Mouse (Mus musculus): ENCODE data around the gene Gins2. TPM values are rescaled to one million over a fixed set of nuclear protein-coding genes. Genes with fewer than 3 reads are reported as not detected.

Gins2 gene
- total RNA-seq, 1 experiment from 2014 or later: 22.9 TPM

DNA sequence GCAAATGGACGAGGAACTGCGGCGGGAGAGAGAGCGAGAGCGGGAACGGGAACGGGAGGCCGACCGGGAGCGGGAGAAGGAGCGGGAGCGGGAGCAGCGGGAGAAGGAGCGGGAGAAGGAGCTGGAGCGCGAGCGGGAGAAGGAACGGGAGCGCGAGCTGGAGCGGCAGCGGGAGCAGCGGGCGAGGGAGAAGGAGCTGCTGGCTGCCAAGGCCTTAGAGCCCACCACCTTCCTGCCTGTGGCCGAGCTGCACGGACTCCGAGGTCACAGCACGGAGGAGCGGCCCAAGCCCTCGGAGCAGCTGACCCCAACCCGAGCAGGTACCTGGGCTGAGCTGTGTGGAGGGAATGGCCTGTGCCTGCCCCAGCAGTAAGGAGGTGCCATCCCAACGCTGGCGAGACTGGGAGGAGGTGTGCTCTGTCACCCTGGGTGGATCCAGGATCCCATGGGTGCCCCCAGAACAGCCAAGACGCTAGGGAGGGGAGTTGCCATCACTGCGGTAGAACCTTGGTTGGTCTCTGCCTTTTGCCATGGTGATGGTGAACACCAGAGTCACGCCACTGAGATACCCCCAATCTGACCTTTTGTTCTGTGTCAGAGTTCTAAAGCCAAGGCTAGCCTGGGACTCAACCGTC is 20.8 kb downstream of the Gins2 start:
- ATAC-seq (replicated peaks; ENCODE audit: low read depth, poor library complexity, severe bottlenecking): no peak

DNA sequence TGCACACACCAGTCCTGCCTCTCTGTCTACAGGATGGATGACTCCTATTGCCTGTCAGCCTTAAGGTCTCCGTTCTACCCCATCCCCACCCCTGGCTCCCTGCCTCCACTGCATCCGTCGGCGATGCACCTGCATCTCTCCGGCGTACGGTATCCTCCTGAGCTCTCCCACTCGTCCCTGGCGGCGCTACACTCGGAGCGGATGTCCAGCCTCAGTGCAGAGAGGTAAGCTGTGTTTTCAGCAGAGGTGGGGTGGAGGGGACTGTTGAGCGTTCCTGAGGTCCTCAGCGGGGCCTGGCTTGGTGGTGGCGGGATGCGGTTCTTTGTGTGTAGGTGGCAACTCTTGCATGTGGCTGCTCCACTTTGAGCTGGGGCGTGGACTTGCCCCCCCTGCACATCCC is 21.4 kb downstream of the Gins2 start:
- no peak for ATAC-seq (replicated peaks; ENCODE audit: low read depth, poor library complexity, severe bottlenecking)

DNA sequence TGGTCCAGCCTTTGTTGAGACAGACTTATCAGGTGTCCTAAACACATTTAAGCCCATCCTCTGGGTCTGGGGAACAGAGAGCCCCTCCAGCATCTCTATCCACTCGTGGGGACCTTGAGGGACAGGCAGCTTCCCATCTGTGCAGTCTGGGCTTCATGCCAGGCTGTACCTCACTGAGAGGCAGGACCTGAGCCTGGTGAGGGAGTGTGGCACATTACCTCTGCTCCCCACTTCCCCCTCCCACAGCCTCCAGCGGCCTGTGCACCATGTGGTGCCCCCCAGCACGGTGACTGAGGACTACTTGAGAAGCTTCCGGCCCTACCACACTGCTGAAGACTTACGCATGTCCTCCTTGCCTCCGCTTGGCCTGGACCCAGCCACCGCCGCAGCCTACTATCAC is 22.4 kb downstream of the Gins2 start:
- ATAC-seq (replicated peaks; ENCODE audit: low read depth, poor library complexity, severe bottlenecking): no peak

DNA sequence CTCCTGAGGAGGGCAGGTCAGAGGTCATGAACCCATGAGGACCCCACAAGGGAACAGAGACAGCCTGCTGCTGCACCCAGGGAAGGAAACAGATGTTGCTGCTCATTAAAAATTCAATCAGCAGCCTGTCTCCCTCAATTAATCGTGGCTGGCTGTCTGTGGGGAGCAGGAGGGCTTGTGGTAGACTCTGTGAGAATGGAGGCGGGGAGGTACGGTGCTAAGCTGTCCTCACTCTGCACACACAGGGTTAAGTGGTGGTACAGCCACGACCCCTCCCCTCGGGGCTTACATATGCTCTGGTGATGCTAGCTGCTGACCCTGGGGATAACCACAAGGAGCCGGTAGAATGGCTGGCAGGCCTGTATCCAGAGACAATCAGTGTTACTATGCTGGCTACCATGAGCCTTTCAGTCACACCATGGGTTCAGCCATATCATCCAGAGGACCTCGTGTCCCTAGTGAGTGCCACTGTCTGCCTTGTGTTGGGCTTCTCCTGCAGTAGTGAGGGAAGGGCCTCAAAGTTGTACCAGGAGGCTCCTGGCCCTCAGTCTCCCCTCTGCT is 23.9 kb downstream of the Gins2 start:
- ATAC-seq (replicated peaks; ENCODE audit: low read depth, poor library complexity, severe bottlenecking): no peak

DNA sequence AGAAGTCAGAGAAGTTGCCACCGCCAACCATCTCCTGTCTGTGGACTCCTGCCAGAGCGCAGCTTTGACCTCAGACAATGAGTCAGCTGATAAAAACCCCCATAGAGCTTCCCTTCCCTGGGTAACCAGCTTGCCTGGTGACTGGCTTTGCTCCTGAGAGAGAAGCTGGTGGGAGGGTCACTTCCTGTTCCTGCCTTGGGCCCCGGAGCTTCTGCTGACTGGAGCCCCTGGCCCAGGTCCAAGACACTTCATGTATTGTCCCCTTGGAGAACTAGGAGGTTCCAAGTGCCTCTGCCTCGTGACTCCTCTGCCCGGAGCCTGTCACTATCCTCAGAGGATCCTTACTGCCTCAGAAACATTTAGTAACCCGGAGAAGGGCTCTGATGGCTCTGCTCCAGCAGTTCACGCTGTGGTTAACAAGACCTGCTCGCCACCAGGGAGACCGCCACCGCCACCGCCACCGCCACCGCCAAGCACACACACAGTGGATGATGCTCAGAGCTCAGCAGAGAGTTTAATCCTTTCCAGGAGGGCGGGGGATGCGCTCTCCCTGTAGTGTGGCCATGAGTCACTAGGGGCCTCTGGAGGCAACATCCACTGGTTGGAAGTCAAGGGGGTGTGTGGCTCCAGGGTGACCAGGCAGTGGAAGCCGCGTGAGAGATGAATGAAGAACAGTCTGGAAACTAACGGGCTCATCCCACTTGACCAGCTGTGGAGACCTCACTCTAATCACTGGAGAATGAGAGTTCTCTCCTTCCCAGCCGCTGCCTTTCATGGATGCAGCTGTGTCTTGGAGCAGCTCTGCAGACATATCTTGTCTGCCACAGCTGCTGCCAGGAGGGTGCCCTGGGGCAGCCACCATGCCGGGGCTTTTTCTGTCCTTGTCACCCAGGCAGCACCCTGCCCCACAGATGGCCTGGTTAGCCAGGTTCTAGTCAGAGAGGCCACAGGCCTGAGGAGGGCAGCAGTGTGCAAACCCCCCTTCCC is 25.0 kb downstream of the Gins2 start:
- peak; percentile 81 for ATAC-seq (replicated peaks; ENCODE audit: low read depth, poor library complexity, severe bottlenecking)

DNA sequence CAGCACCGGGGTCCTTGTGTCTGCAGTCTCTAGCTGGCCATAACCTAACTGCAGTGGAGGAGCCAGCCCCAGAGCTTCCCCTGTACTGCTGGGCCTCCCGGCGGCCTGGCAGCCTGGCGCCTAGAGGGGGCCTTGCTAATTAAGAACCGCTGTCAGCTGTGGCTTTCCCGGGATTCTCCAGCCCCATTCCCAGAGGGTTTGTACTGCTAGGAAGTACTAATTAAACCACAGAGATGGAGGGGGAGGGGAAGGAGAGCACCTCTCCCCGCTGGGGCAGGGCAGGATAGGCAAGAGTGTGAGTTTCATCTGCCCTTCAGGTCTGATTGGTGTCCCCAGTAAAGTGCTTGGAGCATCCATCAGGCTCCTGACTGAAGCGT is 25.8 kb downstream of the Gins2 start:
- ATAC-seq (replicated peaks; ENCODE audit: low read depth, poor library complexity, severe bottlenecking): no peak

DNA sequence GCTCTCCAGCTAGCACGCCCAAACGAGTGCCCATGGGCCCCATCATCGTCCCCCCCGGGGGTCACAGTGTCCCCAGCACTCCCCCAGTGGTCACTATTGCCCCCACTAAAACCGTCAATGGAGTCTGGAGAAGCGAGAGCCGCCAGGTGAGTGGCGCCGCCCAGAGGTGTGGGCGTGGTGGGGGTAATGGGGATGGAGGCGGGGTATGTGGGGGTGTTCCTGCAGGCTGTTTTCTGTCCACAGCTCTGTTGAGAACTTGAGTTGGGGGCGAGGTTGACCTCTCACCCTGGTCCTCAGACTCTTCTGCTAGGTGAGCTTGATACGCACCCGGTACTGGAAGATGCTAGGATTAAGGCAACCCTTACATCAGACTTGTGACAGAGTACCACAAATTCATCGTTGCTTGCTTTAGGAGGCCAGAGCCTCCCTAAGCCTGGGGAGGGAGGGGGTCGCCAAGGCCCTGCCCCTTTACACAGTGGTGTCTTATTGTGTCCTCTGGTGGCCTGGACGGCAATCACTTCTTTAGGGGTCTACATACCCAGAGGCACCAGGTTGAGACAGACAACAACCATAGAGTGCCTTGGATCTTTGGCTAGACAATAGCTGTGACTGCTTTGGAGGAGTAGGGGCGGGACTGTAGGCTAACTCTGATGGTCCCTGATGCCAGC is 26.3 kb downstream of the Gins2 start:
- no peak for ATAC-seq (replicated peaks; ENCODE audit: low read depth, poor library complexity, severe bottlenecking)

DNA sequence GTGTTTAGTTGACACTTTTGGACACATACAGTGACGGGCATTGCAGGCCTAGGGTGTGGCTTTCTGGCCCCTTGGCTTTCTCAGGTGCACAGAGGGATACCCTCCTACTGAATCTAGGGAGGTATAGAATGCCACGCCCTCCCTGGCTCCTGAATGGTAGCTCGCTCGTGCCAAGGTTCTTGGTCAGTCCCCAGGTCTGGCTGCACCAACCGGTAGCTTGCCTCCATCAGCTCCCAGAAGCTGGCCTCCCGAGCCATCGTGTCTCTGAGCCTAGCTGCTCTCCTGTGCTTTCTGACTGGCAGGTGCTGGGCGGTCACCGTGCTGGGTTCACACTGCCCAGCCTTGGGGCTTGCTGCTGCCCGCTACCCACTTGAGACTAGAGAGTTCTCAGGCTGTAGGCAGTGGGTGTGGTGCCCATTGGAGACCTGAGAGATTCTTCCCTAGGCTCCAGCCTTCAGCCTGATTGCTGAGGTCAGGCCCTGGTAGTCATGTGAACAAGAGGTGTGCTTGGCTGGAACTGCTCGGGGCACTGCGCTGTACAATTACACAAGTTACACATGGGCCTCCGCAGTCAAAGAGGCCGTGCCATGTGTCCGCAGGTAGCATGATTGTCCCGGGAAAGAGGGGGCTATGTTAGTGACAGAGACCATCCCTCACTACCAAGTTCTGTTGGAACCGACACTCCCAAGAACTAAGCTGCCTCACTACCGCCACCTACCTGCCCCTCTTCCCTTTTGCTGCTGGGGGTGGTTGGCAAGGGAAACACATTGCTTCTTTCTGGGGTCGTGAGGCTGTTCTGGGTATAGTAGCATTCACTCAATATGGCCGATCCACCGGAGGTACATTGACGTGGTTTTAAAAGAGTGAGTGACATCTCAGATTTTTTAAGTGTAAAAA is 27.3 kb downstream of the Gins2 start:
- no peak for ATAC-seq (replicated peaks; ENCODE audit: low read depth, poor library complexity, severe bottlenecking)

DNA sequence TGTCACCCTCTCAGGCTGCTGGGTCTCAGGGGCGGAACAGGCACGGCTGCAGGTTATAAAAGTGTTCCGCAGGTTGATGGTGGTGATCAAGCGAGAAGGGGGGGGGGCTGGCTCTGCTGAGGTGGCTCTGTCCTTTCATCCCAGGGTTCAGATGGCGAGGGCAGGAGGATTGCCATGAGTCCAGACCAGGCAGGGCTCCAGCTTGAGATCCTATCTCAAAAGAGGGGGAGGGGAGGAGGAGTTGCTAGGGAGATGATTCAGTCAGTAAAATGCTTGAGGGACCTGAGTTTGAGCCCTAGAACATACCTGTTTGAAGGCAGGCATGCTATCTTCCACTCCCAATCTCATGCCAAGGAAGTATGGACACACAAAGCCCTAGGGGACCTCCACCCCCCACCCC is 28.6 kb downstream of the Gins2 start:
- ATAC-seq (replicated peaks; ENCODE audit: low read depth, poor library complexity, severe bottlenecking): no peak

DNA sequence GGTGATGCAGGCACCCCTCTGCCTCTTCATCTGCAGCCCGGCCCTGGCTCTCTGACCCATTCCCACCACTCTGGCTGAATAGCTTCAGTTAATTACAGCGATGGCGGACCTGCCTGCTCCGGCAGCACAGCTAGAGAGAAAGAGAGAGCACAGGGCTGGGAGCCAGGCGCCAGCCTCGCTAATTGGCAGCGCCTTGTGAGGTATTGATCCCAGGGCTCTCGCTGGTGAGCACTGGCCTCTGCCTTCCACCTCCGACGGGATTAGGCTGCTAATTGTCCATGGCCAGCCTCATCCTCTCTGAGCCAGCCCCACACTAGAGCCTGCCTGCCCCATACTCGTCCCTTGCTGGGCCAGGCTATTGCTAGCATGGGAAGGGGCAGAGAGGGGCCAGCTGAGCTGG is 29.4 kb downstream of the Gins2 start:
- ATAC-seq (replicated peaks; ENCODE audit: low read depth, poor library complexity, severe bottlenecking): no peak

DNA sequence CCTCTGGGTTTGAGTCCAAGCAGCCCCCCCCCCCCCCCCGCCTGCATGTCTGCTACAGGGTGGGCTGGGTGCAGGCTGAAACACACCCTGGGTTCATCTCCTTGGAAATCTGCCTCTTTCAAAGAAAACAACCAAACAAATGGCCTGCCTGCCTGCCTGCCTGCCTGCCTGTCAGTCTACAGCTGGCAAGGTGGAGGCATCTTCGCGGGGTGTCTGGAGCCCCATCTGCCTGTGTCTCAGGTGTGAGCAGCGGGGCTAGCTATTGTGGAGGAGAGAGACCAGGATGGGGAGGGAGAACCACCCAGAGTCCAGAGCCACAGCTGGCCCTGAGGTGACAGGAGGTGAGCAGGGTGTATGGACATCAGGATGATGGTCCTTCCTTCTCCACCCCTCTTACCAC is 30.9 kb downstream of the Gins2 start:
- ATAC-seq (replicated peaks; ENCODE audit: low read depth, poor library complexity, severe bottlenecking): no peak

DNA sequence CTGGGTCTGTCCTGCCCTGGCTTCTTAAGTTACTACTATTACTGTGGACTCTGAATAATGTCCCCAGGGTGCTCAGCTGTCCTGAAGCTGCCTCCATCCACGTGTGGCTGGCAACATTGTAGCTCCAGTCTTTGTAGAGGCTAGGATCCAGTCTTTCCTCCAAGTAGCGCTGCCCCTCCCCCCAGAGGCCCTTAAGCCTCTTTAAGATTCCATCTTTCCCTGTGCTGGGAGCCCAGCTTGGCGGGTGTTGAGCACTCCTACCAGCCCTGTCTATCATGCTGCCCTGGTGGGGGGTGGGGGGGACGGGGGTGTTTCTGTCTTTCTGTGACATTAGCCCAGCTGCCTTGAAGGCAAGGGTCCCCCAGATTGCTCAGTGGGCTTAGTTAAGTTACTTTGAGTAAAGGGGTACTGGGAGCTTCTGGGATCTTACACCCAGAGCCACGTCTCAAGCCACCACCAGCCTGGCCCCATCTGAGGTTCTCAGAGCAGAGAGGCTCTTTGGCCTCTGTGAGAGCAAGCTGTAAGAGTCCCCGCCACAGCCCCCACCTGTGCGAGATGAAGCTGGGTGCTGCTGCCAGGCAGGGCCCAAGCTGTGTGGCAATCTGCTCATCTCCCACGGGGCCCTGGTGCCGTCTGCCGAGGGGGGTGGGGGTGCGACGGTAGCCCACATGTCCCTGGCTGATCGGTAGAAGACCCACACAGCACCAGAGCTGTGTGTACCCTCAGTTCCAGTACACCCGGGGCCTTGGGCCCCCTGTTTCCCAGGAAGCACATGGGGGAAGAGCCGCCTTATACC is 31.7 kb downstream of the Gins2 start:
- ATAC-seq (replicated peaks; ENCODE audit: low read depth, poor library complexity, severe bottlenecking): no peak

DNA sequence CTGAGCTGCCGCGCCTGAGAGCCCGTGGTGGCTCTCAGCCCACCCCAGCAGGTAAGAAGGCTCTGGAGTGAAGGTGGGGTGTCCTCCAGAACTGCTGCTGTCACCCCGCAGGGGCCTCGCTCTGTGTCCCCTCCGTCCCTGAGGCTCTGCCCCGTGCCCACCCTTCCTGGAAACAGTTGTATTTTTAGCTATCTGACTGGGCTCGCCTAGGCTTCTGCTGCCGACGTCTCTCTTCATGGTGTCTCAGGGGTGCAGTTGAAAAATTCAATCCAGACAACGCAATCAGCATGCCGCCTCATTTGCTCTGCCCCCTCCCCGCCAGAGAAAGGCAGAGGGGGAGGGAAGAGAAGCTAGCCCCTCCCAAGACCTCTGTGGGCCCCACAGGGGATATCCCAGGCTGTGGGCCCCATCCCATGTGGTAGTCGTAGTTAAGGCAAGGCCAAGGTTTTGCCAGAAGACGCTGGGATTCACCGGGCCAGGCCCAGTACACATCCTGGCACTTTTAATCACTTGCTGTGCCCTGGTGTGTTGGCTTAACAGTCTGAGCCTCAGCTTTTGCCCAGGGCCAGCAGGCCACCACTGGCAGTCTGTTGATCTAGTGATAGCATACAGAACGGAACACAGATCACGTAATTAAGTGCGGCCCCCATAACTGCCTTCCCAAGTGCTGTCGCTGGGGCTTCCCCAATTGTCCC is 32.8 kb downstream of the Gins2 start:
- no peak for ATAC-seq (replicated peaks; ENCODE audit: low read depth, poor library complexity, severe bottlenecking)

DNA sequence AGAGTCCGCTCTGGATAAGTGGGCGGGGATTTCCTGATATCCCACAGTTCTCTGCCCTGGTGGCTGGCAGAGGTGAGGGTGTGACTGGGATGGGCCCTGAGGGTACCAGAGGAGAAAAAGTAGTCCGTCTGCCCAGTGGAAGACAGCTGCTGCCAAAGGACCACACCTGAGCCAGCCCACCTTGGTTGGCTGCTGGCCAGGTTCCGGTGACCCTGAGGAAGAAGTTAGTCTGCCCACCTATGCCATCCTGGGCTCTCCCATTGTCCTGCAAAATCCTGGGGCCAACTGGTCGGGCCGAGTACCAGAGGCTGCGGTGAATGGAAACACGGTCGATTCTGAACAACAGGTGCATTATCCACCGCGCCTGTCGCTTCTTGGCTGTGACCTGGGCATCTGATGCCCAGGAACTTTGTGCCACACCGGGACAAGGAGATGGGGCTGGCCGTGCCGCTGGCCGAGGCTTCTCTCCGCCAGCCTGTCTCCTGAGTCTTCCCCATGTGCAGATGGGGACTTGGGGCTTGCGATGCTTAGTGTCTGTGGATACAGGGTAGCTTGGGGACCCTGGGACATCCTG is 34.6 kb downstream of the Gins2 start:
- no peak for ATAC-seq (replicated peaks; ENCODE audit: low read depth, poor library complexity, severe bottlenecking)

DNA sequence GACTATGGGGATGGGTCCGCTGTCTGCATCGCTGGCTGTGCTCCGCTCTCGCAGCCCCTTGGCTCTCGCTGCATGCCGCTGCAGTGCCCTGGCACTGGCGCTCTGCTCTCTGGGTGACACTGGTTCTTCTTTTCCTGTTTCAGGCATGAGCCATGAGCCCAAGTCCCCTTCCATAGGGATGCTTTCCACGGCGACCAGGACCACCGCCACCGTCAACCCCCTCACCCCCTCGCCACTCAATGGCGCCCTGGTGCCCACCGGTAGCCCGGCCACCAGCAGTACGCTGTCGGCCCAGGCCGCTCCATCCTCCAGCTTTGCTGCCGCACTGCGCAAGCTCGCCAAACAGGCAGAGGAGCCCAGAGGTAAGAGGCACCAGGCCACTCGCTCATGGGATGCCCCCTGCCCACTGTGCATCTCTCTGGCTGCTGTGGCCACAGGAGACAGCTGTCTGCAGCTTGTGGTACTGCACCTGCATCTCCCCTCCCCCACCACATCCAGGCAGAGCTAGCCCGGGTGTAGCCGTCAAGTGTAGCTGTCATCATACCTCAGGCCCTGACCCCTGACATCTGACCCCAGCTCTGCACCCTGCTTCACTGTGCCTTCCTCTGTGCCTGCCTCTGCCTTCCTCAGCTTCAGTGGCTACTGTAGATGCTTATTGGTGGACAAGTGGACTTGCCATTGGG is 35.5 kb downstream of the Gins2 start:
- no peak for ATAC-seq (replicated peaks; ENCODE audit: low read depth, poor library complexity, severe bottlenecking)

DNA sequence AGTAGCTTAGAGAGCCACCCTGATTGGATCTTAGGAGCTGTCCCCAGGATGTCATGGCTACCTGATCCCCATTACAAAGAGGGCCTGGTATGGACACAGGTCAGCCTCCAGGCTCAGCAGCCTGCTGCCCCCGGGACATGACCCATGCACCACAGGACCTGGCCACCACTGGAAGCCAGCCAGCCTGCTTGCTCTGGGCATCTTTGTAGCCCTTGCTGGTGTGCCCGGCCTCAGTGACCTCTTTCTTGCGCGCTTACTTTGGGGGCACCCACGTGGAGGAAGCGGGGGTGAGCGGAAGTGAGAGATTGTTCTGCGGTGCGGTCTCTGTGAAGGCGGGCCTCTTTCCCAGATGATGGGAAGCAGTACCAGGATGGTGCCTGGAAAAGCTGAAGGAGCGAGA is 36.6 kb downstream of the Gins2 start:
- ATAC-seq (replicated peaks; ENCODE audit: low read depth, poor library complexity, severe bottlenecking): no peak

DNA sequence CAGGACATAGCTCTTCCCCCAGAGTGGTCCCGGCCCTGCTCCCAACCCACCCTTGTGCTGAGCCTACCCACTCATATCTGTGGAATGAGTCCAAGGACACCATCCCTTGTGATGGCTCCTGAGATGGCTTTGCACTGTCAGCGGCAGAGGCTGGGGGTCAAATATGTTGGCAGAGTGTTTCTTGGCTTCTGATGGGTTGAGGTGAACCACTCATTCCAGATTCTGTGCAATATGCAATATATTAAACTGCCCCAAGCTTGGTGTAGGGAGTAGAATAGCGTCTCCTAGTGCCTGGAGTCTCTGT is 37.5 kb downstream of the Gins2 start:
- ATAC-seq (replicated peaks; ENCODE audit: low read depth, poor library complexity, severe bottlenecking): no peak

Data from common myeloid progenitor, adult 5-6 weeks (primary cell).